Mouse (Mus musculus): ENCODE measurements around the gene Atp1a1.

DNA sequence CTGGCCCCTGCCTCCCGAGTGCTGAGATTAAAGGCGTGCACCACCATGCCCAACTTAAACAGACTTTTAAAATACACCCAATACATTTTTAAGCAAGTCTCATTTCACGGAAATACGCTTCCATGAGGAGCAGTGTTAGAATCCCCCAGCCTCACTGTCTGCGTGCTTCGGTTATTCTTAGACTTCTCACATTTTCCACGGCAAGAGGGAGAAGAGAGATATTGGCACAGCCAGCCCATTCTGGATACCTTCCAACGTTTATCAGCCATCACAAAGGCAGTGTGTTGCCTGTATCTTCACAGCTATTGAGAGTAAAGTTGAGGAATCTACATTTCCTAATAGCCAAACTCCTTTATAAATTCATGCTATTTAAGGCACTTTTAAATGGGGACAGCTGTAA lies 7.8 kb downstream of the Atp1a1 start:
- TF ChIP-seq CTCF (IDR thresholded peaks at IDR 0.05; ENCODE audit: low read depth) (no peak), EP300 (optimal IDR thresholded peaks at IDR 0.05) (no peak)
